Mouse (Mus musculus): ENCODE results near the gene Hoxc12. TPM values are rescaled to one million over a fixed set of nuclear protein-coding genes. Genes with fewer than 3 reads are reported as not detected.
A peak's percentile ranks its signal among the peaks of the same experiment; 100 is the strongest.

Gene Hoxc12
- total RNA-seq, 2 experiments from 2014 or later, result not detected

DNA sequence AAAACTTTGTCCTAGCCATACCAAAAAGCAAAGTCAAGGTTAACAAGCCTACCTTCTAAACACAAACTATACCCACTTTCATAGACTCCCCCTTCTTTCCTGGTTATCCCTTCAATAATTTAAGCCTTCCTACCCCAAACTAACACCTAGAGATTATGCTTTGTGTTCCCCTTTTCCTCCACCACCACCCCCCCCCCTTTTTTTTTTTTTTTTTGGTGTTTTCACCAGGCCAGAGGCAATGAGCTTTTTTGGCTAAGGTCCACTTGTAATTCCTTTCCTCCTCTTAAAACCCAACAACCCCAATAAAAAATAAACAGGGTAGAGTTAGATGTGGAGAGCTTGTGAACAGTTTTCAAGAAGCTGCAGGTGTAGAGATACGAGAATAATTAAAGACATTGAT, 32.7 kb downstream of the Hoxc12 start:
- Histone ChIP-seq H3K27ac (peak overlapping the region; percentile 99), H3K4me3 (peak overlapping the region; percentile 93)
- TF ChIP-seq CTCF (IDR thresholded peaks at IDR 0.05), result no peak
- DNase-seq, result no peak
- intact Hi-C loops (cut with DNase I), result loop anchor here (5.0 kb wide), 1 partner anchor 338 kb away; no protein-coding TSS in a partner anchor

DNA sequence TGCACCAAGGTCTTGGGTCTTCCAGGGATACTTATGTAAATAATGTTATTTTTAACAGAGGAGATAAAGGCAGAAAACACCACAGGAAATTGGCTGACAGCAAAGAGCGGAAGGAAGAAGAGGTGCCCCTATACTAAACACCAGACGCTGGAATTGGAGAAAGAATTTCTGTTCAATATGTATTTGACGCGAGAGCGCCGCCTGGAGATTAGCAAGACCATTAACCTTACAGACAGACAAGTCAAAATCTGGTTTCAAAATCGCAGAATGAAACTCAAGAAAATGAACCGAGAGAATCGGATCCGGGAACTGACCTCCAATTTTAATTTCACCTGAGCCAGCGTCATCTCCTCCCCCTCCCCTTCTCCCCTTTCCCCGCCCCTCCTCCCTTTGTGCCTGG, 34.2 kb downstream of the Hoxc12 start:
- peak; percentile 52 for TF ChIP-seq CTCF (IDR thresholded peaks at IDR 0.05)
- DNase-seq, result peak; percentile 59
- intact Hi-C loops (cut with DNase I), result no loop called here

DNA sequence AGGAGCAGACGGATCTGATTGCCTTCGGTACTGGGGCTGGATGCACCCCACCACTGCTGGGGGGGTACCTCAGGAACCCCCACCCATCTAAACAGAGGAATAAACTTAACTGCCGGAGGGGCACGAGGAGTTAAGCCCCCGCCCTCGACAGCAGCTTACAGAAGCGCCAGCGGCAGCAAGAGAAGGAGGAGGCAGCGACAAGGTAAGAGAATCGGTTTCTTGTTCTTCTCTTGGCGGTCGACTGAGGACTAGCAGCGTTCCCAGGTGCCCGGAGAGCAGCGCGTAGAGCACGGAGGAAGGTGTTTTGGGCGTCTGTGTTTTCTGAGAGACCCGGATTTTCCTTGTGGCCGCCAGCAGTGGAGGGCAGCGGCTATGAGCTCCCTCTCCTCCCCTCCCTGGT, 35.7 kb downstream of the Hoxc12 start:
- peak overlapping the region; percentile 65 for H3K4me3 ChIP-seq
- no peak for TF ChIP-seq CTCF (IDR thresholded peaks at IDR 0.05)
- intact Hi-C loops (cut with DNase I), result no loop called here
- DNase-seq, result no peak
- peak overlapping the region; percentile 99 for H3K27ac ChIP-seq

More for the DNA sequence above, 34.2 kb downstream of the Hoxc12 start:
- H3K27ac ChIP-seq, result peak overlapping the region; percentile 99
- peak overlapping the region; percentile 53 for H3K4me3 ChIP-seq

DNA sequence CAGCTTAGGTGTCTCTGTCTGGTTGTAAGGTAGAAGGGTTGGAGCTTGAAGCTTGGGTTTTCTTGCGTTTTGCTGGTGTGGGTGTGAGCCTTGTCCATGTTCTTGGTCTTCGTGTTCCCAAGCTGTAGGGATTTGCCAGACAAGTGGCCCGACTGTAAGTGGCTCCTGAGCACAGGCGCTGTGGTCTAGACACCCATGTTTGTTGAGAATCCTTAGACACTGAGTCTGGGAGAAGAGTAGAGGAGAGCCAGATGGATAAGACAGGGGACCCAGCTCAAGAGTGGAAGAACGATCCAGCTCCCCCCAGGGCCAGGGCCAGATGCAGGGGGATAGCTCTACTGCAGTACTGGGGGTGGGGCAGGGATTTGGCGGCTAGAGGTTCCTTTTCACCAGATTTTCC, 36.2 kb downstream of the Hoxc12 start:
- peak overlapping the region; percentile 65 for H3K4me3 ChIP-seq
- H3K27ac ChIP-seq, result peak overlapping the region; percentile 99
- DNase-seq, result no peak
- intact Hi-C loops (cut with DNase I), result no loop called here
- TF ChIP-seq CTCF (IDR thresholded peaks at IDR 0.05), result no peak

DNA sequence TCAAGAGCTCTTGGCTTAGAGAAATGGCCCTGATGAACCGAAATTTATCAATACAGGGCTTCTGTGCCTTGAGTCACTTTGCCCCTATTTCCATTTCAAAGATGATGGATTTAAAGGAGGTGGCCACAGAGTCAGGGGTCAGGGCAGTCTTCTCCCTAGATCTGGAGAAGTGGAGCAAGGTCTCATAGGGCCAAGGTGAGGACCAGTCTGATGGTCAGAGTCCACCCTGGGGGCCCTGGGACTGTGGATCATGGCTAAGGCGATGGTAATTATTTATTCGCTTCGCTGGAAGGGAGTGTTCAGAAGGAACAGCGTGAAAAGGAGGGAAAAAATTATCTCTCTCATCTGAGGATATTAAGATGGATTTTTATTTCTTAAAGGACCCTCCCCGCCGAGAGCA, 38.5 kb downstream of the Hoxc12 start:
- Histone ChIP-seq H3K4me3 (peak overlapping the region; percentile 85), H3K27ac (peak overlapping the region; percentile 91)
- peak; percentile 16 for DNase-seq
- no peak for TF ChIP-seq CTCF (IDR thresholded peaks at IDR 0.05)
- intact Hi-C loops (cut with DNase I), result no loop called here

DNA sequence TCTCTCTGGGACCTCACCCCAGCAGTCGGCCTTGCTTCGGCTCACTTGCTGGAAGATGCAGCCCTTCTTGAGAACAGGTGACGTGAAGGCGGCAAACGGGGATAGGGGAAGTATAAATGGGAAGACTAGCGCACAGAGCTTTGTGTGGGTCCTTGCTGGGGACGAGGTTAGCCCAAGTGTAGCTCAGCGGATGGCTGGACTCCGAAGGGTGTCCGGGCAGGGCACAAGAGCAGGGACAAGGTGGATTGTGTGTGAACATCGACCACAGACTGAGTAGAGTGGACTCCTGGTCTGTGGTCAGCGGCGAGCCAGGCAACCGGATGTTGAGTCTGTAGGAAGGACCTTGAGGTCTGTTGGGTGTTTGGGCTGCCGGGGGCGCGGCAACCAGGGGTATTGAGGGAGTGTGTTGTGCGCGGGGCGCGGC, 39.1 kb downstream of the Hoxc12 start:
- intact Hi-C loops (cut with DNase I), result no loop called here
- Histone ChIP-seq H3K27ac (peak overlapping the region; percentile 91), H3K4me3 (peak overlapping the region; percentile 85)
- TF ChIP-seq CTCF (IDR thresholded peaks at IDR 0.05), result no peak
- DNase-seq, result peak; percentile 69

DNA sequence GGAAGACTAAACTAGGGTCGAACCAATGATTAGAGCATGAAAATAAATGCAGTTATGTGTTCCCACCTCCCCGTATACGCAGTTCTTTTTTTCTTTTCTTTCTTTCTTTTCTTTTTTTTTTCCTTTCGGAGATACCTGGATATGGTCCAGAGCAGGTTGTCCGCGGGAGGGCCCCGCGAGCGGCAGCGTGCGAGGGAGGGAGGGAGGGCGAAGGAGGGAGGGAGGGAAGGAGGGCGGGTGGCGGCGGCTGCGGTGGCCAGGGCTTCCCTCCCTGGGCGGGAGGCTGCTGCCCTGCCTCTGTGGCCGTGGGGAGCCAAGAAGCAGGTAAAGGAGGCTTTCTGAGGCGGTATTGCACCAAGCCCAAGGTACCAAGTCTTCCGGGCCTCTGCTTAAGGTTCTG, 39.6 kb downstream of the Hoxc12 start, which contains the start of gene Hoxc9:
Hoxc9 (plus strand) TSS at position 269 of the 400 bp plus-strand sequence.
- intact Hi-C loops (cut with DNase I), result no loop called here

DNA sequence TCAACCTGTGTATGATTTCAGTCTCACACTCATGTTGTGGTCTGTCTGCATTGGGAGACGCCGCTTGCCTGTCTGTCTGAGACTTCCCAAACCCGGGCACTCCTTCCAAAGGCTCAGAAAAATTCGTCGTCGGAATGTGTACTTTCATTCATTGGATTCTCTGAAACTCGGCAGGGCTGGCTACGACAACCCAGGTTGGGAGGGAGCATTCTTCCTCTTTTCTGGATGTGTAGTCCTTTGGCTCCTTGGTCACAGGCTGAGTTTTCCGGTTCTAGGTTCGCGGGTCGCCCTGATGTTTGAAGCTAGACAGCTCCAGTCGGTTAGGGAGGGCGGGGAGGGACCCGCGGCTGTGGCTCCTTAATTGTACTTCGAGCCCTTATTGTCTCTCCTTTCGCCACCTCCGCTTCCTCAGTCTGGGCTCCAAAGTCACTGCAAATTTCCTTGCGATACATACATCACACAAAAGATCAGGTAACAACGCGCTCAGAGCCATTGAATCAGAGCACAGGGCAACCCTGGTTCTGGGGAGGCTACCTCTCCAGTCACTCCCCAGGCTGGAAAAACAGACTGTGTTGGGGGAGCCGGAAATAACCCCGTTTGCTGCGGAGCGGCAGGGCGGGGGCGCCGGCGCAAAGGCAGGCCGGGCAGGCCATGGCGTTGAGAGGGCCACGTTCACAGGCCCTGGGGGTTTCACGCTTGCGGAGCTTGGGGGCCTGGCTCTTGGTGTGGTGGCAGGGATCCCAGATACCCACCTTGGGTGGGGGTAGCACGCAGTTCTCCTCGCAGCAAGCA, 40.3 kb downstream of the Hoxc12 start:
- no peak for TF ChIP-seq CTCF (IDR thresholded peaks at IDR 0.05)
- H3K27ac ChIP-seq, result peak overlapping the region; percentile 91
- DNase-seq, result peak; percentile 72
- intact Hi-C loops (cut with DNase I), result no loop called here
- H3K4me3 ChIP-seq, result peak overlapping the region; percentile 85

More for the DNA sequence above, 39.6 kb downstream of the Hoxc12 start, which contains the start of gene Hoxc9:
- peak; percentile 67 for DNase-seq
- H3K27ac ChIP-seq, result peak within 1 kb of the TSS; percentile 91
- peak within 1 kb of the TSS; percentile 85 for H3K4me3 ChIP-seq
- TF ChIP-seq CTCF (IDR thresholded peaks at IDR 0.05), result no peak

DNA sequence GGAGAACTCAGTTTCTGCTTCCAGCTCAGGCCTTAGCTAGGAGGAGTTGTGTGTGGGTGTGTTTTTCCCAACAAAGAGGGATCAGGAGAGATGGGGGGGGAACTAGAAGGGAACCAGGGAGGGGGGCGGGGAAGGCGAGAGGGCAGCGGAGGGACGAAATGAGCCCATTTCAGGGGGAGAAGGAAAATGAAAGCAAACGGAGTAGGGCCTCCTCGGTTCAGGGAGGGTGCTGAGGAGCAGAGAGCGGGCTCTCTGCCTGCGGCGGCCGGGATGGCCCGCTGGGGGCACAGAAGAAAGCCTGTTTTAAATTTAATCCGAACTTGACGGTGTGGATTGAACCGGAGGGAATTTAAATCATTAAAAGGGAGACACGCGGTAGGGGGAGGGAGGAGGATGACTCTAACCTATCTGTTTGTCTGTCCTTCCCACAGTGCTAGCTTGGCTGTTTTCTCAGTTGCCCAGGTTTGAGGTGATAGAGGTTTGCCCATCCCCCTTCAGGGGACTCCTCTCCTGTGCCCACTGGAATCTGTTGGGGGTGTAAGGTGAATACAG, 40.9 kb downstream of the Hoxc12 start:
- peak; percentile 42 for DNase-seq
- TF ChIP-seq CTCF (IDR thresholded peaks at IDR 0.05), result no peak
- intact Hi-C loops (cut with DNase I), result no loop called here
- peak overlapping the region; percentile 85 for H3K4me3 ChIP-seq
- H3K27ac ChIP-seq, result peak overlapping the region; percentile 91

DNA sequence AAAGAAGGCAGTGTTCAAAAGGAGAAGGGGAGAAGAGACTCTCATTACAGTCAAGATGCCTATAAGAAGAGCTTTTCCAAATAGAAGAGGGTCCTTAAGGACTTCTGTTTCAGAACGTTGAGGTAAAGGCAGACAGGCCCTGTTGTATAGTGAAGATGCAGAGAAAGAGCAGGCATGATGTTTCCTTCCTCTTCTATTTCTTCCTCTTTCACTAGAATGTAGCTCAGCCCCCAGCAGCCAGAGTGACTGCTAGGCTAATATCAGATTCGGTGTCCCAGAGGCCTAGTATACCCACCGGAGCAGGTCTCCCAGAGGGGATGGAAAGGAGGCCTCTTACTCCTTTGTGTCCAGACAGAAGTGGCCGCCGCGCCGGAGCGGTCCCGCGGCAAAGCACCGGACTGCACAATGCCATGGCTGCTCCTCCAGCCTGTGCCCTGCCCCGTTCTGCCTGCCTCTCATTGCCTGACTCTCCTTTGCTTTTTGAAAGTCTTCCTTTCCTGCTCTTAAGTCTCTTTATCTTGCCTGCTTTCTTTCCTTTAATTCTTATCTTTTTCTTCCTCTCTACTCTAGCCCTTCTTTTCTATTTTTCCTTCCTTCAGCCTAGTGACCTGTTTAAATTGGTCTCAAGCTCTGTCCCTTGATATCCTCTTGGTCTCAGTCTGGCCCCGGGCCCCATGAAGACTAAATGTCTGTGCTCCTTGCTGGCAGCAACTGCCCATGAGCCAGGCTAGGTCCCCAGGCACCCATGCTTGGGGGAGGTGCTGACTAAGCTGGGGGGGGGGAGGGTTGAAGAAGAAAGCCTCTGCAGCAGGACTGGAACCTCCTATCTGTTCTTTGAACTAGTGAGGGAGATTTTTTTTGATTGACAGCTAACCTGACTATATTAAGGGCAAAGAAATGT, 42.3 kb downstream of the Hoxc12 start:
- no peak for TF ChIP-seq CTCF (IDR thresholded peaks at IDR 0.05)
- H3K27ac ChIP-seq, result peak overlapping the region; percentile 91
- H3K4me3 ChIP-seq, result peak overlapping the region; percentile 85
- intact Hi-C loops (cut with DNase I), result no loop called here
- peak; percentile 66 for DNase-seq

DNA sequence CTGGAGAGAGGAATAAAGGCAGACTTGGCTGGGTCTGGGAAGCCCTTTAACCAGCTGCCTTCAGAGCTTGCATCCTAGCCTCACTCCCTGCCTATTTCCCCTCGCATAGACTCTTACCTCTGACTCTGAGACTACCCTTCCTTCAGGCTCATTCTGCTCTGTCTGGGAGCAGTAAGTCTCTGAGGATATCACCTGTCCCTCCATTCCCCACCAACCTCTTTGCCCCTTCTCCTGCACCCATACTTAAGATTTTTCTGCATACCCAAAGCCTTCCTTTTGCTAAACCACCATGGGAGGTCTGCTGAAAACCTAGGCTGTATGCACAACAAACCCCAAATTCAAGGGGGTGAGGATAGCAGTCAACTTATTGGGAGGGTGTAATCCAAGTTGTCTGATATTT, 43.4 kb downstream of the Hoxc12 start:
- Histone ChIP-seq H3K4me3 (peak overlapping the region; percentile 81), H3K27ac (peak overlapping the region; percentile 91)
- intact Hi-C loops (cut with DNase I), result loop anchor here (2.0 kb wide), 1 partner anchor 13 kb away; the partner anchor contains the start of genes Hoxc10 and Hoxc5
- peak; percentile 12 for DNase-seq
- TF ChIP-seq CTCF (IDR thresholded peaks at IDR 0.05), result no peak

DNA sequence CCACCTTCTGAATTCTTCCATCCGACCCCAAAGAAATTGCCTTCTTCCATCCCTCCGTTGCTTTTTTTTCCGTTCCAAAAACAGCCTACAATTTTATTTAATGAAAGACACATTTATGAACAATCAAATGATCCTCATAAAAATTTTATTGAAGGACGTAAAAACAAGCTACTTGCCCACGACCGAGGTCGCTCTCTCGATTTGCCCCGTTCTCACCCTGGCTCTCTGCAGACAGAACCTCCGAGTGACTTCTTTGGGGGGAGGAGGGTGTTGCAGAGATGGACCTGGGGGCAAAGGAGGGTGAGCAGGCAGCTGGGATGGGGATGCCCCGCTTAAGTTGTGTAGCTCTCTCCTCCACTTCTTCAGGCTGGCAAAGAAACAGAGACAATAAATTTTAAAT, 43.8 kb downstream of the Hoxc12 start:
- Histone ChIP-seq H3K4me3 (peak overlapping the region; percentile 81), H3K27ac (peak overlapping the region; percentile 91)

More for the DNA sequence above, 43.8 kb downstream of the Hoxc12 start:
- TF ChIP-seq CTCF (IDR thresholded peaks at IDR 0.05), result no peak
- intact Hi-C loops (cut with DNase I), result loop anchor here (2.0 kb wide), 1 partner anchor 14 kb away; the partner anchor contains the start of genes Hoxc10 and Hoxc5
- DNase-seq, result peak; percentile 16
